Mouse (Mus musculus) heart, adult 2 months (tissue): ENCODE results near the gene Hist1h2ad. TPM values are rescaled to one million over a fixed set of nuclear protein-coding genes. Genes with fewer than 3 reads are reported as not detected.
"Not testable (repeated sequence)": the region's sequence is repeated elsewhere in the genome, so short reads cannot be mapped to it uniquely, and the experiment has no call there.

ENCODE experiments used
- DNase-seq, 2 experiments: peaks; one replicate each; pipeline ENCODE4 v3.0.0; 2021
- H3K27ac ChIP-seq: fragments of 200-600 bp; 2 replicates; pipeline ENCODE4 v1.8.1; 2022
- H3K27me3 ChIP-seq: fragments of 200-500 bp; 2 replicates; pipeline ENCODE4 v1.6.1; 2012; ENCODE audit warnings: mild to moderate bottlenecking, low read length, inconsistent platforms, mixed read lengths; ENCODE audit not compliant: control insufficient read depth, insufficient read depth
- H3K36me3 ChIP-seq: fragments of 200-500 bp; 2 replicates; pipeline ENCODE4 v1.6.1; 2012; ENCODE audit warnings: low read length, inconsistent platforms; ENCODE audit not compliant: control insufficient read depth, insufficient read depth
- H3K4me1 ChIP-seq: fragments of 200-500 bp; 2 replicates; pipeline ENCODE4 v1.6.1; 2011; ENCODE audit warnings: low read length; ENCODE audit not compliant: control insufficient read depth, insufficient read depth
- H3K4me3 ChIP-seq: fragments of 200-600 bp; 2 replicates; pipeline ENCODE4 v1.8.1; 2022
- H3K79me2 ChIP-seq: fragments of 200-500 bp; replicated peaks from 2 replicates; pipeline ENCODE4 v1.6.1; 2012; ENCODE audit warnings: mild to moderate bottlenecking, inconsistent platforms, low read length, moderate library complexity, mixed read lengths; ENCODE audit not compliant: control insufficient read depth, insufficient read depth
- H3K9ac ChIP-seq: fragments of 200-500 bp; 2 replicates; pipeline ENCODE4 v1.6.1; 2012; ENCODE audit warnings: low read depth, mild to moderate bottlenecking, control low read depth, inconsistent platforms, low read length, mixed read lengths
- CTCF ChIP-seq: fragments of 200-600 bp; IDR thresholded peaks from 2 replicates; pipeline ENCODE4 v1.8.1; 2022; ENCODE audit warnings: antibody characterized with exemption, mild to moderate bottlenecking, moderate library complexity
- EP300 ChIP-seq: fragments of 200-500 bp; IDR thresholded peaks from 2 replicates; pipeline ENCODE4 v1.6.1; 2011; ENCODE audit warnings: low read depth, low read length, control low read depth; ENCODE audit not compliant: insufficient read depth
- POLR2A ChIP-seq: fragments of 200-500 bp; IDR thresholded peaks from 2 replicates; pipeline ENCODE4 v1.6.1; 2011; ENCODE audit warnings: mild to moderate bottlenecking, low read depth, low read length, control low read depth; ENCODE audit not compliant: insufficient read depth
- WGBS: fragments of 180-500 bp; shearing (Covaris S2); methylation state at CpG from one replicate; pipeline ENCODE4 v1.1.7; 2018; 5-methylcytosine and 5-hydroxymethylcytosine counted together
- intact Hi-C: fragments of 180-260 bp; cut with DNase I; formaldehyde crosslinking; loops from one replicate; pipeline ENCODE4 v1.15.1; 2025
- polyA plus RNA-seq: library from polyadenylated mRNA; depleted of rRNA; stranded (reverse); fragments of >200 nt; gene quantifications from 2 replicates; pipeline ENCODE4 v1.2.3, GENCODE M21; 2012
- total RNA-seq, 2 experiments: library from RNA; stranded (reverse); gene quantifications; 2 replicates each; pipeline ENCODE4 v1.2.3; 2021

The Hist1h2ad gene
- total and polyA plus RNA-seq, 3 experiments: 0.61 to 2.8 (median 1.4) TPM

DNA sequence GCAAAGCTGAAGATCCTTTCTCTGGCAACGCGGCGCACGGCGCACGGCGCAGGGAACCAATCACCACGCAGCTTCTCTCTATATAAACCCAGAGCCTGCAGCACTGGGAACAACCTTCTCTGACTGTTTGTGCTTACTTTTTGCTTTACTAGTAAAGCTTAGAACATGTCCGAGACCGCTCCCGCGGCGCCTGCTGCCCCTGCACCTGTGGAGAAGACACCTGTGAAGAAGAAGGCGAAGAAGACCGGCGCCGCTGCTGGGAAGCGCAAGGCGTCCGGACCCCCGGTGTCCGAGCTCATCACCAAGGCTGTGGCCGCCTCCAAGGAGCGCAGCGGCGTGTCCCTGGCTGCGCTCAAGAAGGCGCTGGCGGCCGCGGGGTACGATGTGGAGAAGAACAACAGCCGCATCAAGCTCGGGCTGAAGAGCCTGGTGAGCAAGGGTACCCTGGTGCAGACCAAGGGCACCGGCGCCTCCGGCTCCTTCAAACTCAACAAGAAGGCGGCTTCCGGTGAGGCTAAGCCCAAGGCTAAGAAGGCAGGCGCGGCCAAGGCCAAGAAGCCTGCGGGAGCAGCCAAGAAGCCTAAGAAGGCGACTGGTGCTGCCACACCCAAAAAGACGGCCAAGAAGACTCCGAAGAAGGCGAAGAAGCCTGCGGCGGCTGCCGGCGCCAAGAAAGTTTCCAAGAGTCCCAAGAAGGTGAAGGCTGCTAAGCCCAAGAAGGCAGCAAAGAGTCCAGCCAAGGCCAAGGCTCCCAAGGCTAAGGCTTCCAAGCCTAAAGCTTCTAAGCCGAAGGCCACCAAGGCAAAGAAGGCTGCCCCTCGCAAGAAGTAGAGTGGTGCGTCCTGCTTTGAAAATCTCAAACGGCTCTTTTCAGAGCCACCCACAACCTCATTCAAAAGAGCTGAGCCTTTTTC is 19.0 kb upstream of the Hist1h2ad start:
- no peaks in the 10 kb centered on the region for H3K27me3 ChIP-seq
- peak overlapping the region; percentile 73 for H3K9ac ChIP-seq
- peak; percentile 69 to 83 for DNase-seq
- H3K4me1 ChIP-seq: peaks cover 2% of the 10 kb centered on the region
- H3K36me3 ChIP-seq: no peaks in the 10 kb centered on the region; the same call in 1 of the 2 replicates
- intact Hi-C loops: no loop called here
- H3K27ac ChIP-seq: peak overlapping the region; percentile 79
- peak overlapping the region; percentile 65 for H3K4me3 ChIP-seq
- WGBS: under 1% methylated on average over 54 of the region's 54 CpGs
- TF ChIP-seq CTCF: no peak
- 0 out of 2 replicates have a peak, but pooled peaks have one; percentile 50 for TF ChIP-seq EP300
- peak; percentile 94 for TF ChIP-seq POLR2A
- H3K79me2 ChIP-seq: no peaks in the 10 kb centered on the region

DNA sequence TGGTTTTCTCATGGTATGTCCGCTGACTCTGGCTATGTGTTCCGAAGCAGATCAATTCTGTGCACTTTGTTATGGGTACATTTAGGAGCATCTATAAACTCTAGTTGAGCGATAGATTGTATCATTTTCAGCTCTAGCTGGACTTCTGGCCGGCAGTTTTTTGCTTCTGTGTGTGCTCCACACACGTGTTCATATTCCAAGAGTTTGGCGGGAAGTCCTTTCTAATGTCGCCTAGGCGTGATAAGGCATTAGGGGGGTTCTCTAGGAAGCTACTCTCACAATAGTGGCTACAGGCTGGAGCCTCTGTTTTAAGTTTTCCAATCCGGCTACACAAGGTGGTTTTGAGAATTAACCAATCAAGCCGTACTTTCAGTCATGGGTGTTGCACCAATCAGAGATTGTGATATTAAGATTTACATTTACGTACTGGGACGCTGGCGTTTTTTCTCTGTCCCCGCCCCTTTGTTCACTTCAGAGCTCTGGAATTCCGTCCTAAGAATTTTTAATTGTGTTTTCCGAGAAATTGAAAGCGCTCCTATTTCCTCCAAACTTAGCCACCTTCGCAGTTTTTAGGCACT is 18.3 kb upstream of the Hist1h2ad start:
- peak overlapping the region; percentile 79 for H3K27ac ChIP-seq
- peak overlapping the region; percentile 65 for H3K4me3 ChIP-seq
- DNase-seq: peak; percentile 62 to 73
- under 1% methylated on average over 18 of the region's 18 CpGs for WGBS
- no peaks in the 10 kb centered on the region for H3K27me3 ChIP-seq
- H3K79me2 ChIP-seq: no peaks in the 10 kb centered on the region
- no peaks in the 10 kb centered on the region; the same call in 1 of the 2 replicates for H3K36me3 ChIP-seq
- intact Hi-C loops: no loop called here
- H3K9ac ChIP-seq: peak overlapping the region; percentile 73
- TF ChIP-seq CTCF (no peak), POLR2A (peak; percentile 80)
- H3K4me1 ChIP-seq: peaks cover 2% of the 10 kb centered on the region

DNA sequence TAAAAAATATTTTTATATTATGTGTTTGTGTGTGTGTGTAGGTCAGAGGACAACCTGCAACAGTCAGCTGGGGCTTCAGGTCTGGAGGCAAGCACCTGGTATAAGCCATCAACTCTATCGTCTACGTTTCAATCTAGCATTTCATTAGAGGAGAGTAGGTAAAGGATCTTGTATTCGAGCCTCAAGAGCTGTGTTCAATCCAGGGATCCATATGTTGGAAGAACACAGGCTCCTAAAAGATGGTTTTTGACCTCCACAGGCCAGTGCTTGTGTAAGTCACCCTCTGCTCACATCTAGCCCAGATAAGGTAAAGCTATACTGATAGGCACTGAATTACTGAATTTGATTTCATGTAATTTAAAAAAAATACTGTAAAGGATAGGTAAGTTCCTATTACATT is 17.3 kb upstream of the Hist1h2ad start:
- H3K36me3 ChIP-seq: no peaks in the 10 kb centered on the region; the same call in 1 of the 2 replicates
- H3K9ac ChIP-seq: no peak overlapping the region
- no peak for TF ChIP-seq EP300
- no peak for TF ChIP-seq POLR2A
- TF ChIP-seq CTCF: no peak
- no peak overlapping the region for H3K4me3 ChIP-seq
- no peaks in the 10 kb centered on the region for H3K79me2 ChIP-seq
- no peak for DNase-seq
- no peaks in the 10 kb centered on the region for H3K27me3 ChIP-seq
- WGBS: 77% methylated on average over 3 of the region's 3 CpGs
- H3K27ac ChIP-seq: no peak overlapping the region
- intact Hi-C loops: no loop called here
- peaks cover 2% of the 10 kb centered on the region for H3K4me1 ChIP-seq

- H3K9ac ChIP-seq, H3K27ac ChIP-seq, H3K4me1 ChIP-seq, H3K36me3 ChIP-seq, H3K27me3 ChIP-seq, H3K4me3 ChIP-seq, H3K79me2 ChIP-seq, intact Hi-C loops, DNase-seq: not testable (repeated sequence)
- 39% methylated on average over 2 of the region's 2 CpGs for WGBS
Observed at GRCm38 (mm10) chr13:23560699-23561098, 13.5 kb upstream of the Hist1h2ad start.

GRCm38 (mm10) chr13:23561531-23561882 is 12.7 kb upstream of the Hist1h2ad start:
- Histone ChIP-seq H3K4me3 (peak overlapping the region; percentile 50), H3K27ac (peak overlapping the region; percentile 94)
- DNase-seq, H3K36me3 ChIP-seq, H3K9ac ChIP-seq, intact Hi-C loops, H3K79me2 ChIP-seq, H3K27me3 ChIP-seq, H3K4me1 ChIP-seq: not testable (repeated sequence)
- WGBS: 0% methylated on average over 2 of the region's 5 CpGs

DNA sequence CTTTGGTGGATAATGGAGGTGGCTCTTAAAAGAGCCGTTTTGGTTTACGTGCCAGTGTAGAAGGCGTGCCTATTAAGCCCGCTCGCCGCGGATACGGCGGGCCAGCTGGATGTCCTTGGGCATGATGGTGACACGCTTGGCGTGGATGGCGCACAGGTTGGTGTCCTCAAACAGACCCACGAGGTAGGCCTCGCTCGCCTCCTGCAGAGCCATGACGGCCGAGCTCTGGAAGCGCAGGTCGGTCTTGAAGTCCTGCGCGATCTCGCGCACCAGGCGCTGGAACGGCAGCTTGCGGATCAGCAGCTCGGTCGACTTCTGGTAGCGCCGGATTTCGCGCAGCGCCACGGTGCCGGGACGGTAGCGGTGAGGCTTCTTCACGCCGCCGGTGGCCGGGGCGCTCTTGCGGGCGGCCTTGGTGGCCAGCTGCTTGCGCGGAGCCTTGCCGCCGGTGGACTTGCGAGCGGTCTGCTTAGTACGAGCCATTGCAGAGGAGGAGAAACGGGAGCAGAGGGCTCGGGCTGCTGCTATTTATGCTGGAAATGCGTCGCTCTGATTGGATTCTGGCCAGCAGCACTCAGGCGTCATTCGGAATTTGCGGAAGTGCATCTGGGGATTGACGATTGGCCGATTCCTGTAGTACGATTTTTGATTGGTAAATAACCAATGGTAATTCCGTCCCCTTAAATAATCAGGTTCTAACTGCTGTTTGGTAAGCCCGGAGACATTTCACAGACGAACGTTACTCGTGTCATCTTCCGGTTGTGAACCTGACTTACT is 12.1 kb upstream of the Hist1h2ad start, which contains the start of gene Hist1h3e:
TSS of gene Hist1h3e (minus strand) at position 487 of the 777 bp plus-strand sequence.
- H3K27me3 ChIP-seq, H3K4me1 ChIP-seq, intact Hi-C loops, H3K79me2 ChIP-seq, H3K36me3 ChIP-seq: not testable (repeated sequence)
- WGBS: under 1% methylated on average over 63 of the region's 67 CpGs
- Histone ChIP-seq H3K4me3 (peak within 1 kb of the TSS; percentile 50), H3K27ac (peak within 1 kb of the TSS; percentile 94), H3K9ac (peak within 1 kb of the TSS; percentile 99)
- DNase-seq: peak; percentile 91 to 93
- peak; percentile 95 for TF ChIP-seq POLR2A
- peak; percentile 75; the same call in 1 of the 2 replicates for TF ChIP-seq EP300
